Mouse (Mus musculus) forebrain, embryonic 13.5 days (tissue): Measurements from ENCODE around the gene Lrba. TPM values are rescaled to one million over a fixed set of nuclear protein-coding genes. Genes with fewer than 3 reads are reported as not detected.

Source experiments
- ATAC-seq: fragments of 200-750 bp; cut with Nextera tagmentation; 2 replicates; pipeline ENCODE4 v1.8.0; 2017
- H3K27ac ChIP-seq: fragments of 300-500 bp; sonication (generic); 2 replicates; pipeline ENCODE4 v1.5.1; 2015; ENCODE audit warnings: inconsistent platforms, mild to moderate bottlenecking, moderate library complexity
- H3K27me3 ChIP-seq: fragments of 300-500 bp; sonication (generic); 2 replicates; pipeline ENCODE4 v1.6.1; 2015; ENCODE audit warnings: mild to moderate bottlenecking, inconsistent platforms
- H3K36me3 ChIP-seq: fragments of 300-500 bp; sonication (generic); 2 replicates; pipeline ENCODE4 v1.6.1; 2015; ENCODE audit warnings: mild to moderate bottlenecking, inconsistent platforms; ENCODE audit not compliant: poor library complexity, severe bottlenecking
- H3K4me1 ChIP-seq: fragments of 300-500 bp; sonication (generic); 2 replicates; pipeline ENCODE4 v1.6.1; 2015; ENCODE audit warnings: inconsistent platforms
- H3K4me2 ChIP-seq: fragments of 300-500 bp; sonication (generic); 2 replicates; pipeline ENCODE4 v1.6.1; 2015; ENCODE audit warnings: inconsistent platforms, mild to moderate bottlenecking, moderate library complexity
- H3K4me3 ChIP-seq: fragments of 300-500 bp; sonication (generic); 2 replicates; pipeline ENCODE4 v1.5.1; 2015; ENCODE audit warnings: mild to moderate bottlenecking, inconsistent platforms
- H3K9ac ChIP-seq: fragments of 300-500 bp; sonication (generic); 2 replicates; pipeline ENCODE4 v1.6.1; 2015; ENCODE audit warnings: mild to moderate bottlenecking, inconsistent platforms
- H3K9me3 ChIP-seq: fragments of 300-500 bp; sonication (generic); replicated peaks from 2 replicates; pipeline ENCODE4 v1.6.1; 2016; ENCODE audit warnings: inconsistent platforms
- WGBS: fragments of 180-500 bp; shearing (Covaris S2); methylation state at CpG from one replicate; pipeline ENCODE4 v1.1.7; 2015; 5-methylcytosine and 5-hydroxymethylcytosine counted together
- polyA plus RNA-seq: library from polyadenylated mRNA; unstranded; fragments of >200 nt; fragmentation: Nextera tagmentation; extraction: Ambion mirVana; gene quantifications from 2 replicates; pipeline ENCODE4 v1.2.1, GENCODE M21; 2015

Gene Lrba
- polyA plus RNA-seq, 1 experiment from 2014 or later = 2.1 TPM

- H3K4me1 ChIP-seq = peaks cover 13% of the 10 kb centered on the region
- no peaks in the 10 kb centered on the region for H3K9me3 ChIP-seq
- WGBS = 57% methylated on average over 14 of the region's 14 CpGs
- H3K4me2 ChIP-seq = no peak overlapping the region; the same call in 1 of the 2 replicates
- ATAC-seq = peak; percentile 22
- H3K9ac ChIP-seq = no peak overlapping the region
- no peaks in the 10 kb centered on the region for H3K27me3 ChIP-seq
- no peaks in the 10 kb centered on the region; the same call in 1 of the 2 replicates for H3K36me3 ChIP-seq
- H3K27ac ChIP-seq = 0 out of 2 replicates have a peak overlapping the region, but pooled peaks have one; percentile 6
- no peak overlapping the region for H3K4me3 ChIP-seq
Observed at GRCm38 (mm10) chr3:86774566-86775443, 550.3 kb downstream of the Lrba start.

- Histone ChIP-seq H3K4me2 (no peak overlapping the region), H3K9ac (no peak overlapping the region), H3K27ac (no peak overlapping the region), H3K4me1 (peaks cover 13% of the 10 kb centered on the region), H3K27me3 (no peaks in the 10 kb centered on the region), H3K4me3 (no peak overlapping the region), H3K9me3 (no peaks in the 10 kb centered on the region), H3K36me3 (no peaks in the 10 kb centered on the region; the same call in 1 of the 2 replicates)
- 75% methylated on average over 6 of the region's 6 CpGs for WGBS
- peak; percentile 28; the same call in 1 of the 2 replicates for ATAC-seq
Observed at GRCm38 (mm10) chr3:86775444-86775828, 551.0 kb downstream of the Lrba start.

GRCm38 (mm10) chr3:86779704-86780103, 555.2 kb downstream of the Lrba start:
- no peak; the same call in 1 of the 2 replicates for ATAC-seq
- H3K9ac ChIP-seq = no peak overlapping the region
- no peak overlapping the region for H3K27ac ChIP-seq
- no peak overlapping the region for H3K4me2 ChIP-seq
- no peak overlapping the region for H3K4me3 ChIP-seq
- H3K4me1 ChIP-seq = peaks cover 16% of the 10 kb centered on the region
- H3K36me3 ChIP-seq = peaks cover 11% of the 10 kb centered on the region
- no peaks in the 10 kb centered on the region for H3K9me3 ChIP-seq
- H3K27me3 ChIP-seq = no peaks in the 10 kb centered on the region
- WGBS = 64% methylated on average over 4 of the region's 4 CpGs

GRCm38 (mm10) chr3:86784051-86784450, 559.6 kb downstream of the Lrba start:
- H3K27me3 ChIP-seq = no peaks in the 10 kb centered on the region
- no peak overlapping the region for H3K4me3 ChIP-seq
- peak; percentile 33; the same call in 1 of the 2 replicates for ATAC-seq
- H3K9ac ChIP-seq = no peak overlapping the region
- WGBS = 88% methylated on average over 3 of the region's 3 CpGs
- H3K27ac ChIP-seq = no peak overlapping the region
- H3K36me3 ChIP-seq = peaks cover 50% of the 10 kb centered on the region
- peaks cover 36% of the 10 kb centered on the region for H3K4me1 ChIP-seq
- no peak overlapping the region for H3K4me2 ChIP-seq
- no peaks in the 10 kb centered on the region for H3K9me3 ChIP-seq

GRCm38 (mm10) chr3:86784930-86785329, 560.5 kb downstream of the Lrba start:
- no peaks in the 10 kb centered on the region for H3K27me3 ChIP-seq
- H3K27ac ChIP-seq = no peak overlapping the region
- no peak overlapping the region for H3K4me3 ChIP-seq
- peaks cover 39% of the 10 kb centered on the region for H3K4me1 ChIP-seq
- H3K9me3 ChIP-seq = no peaks in the 10 kb centered on the region
- whole genome bisulfite sequencing = 82% methylated on average over 11 of the region's 11 CpGs
- peaks cover 58% of the 10 kb centered on the region for H3K36me3 ChIP-seq
- H3K4me2 ChIP-seq = no peak overlapping the region
- H3K9ac ChIP-seq = no peak overlapping the region
- no peak for ATAC-seq

- H3K27me3 ChIP-seq = no peaks in the 10 kb centered on the region
- ATAC-seq = no peak
- H3K9ac ChIP-seq = no peak overlapping the region
- H3K4me1 ChIP-seq = peaks cover 47% of the 10 kb centered on the region
- H3K4me3 ChIP-seq = no peak overlapping the region
- H3K4me2 ChIP-seq = no peak overlapping the region
- H3K9me3 ChIP-seq = no peaks in the 10 kb centered on the region
- whole genome bisulfite sequencing = 93% methylated on average over 12 of the region's 12 CpGs
- peak overlapping the region; percentile 3; the same call in 1 of the 2 replicates for H3K27ac ChIP-seq
- H3K36me3 ChIP-seq = peaks cover 70% of the 10 kb centered on the region
Observed at GRCm38 (mm10) chr3:86786280-86786679, 561.8 kb downstream of the Lrba start.

- H3K9ac ChIP-seq = peak overlapping the region; percentile 8; the same call in 1 of the 2 replicates
- ATAC-seq = peak; percentile 75
- no peak overlapping the region for H3K4me2 ChIP-seq
- H3K27me3 ChIP-seq = no peaks in the 10 kb centered on the region
- 65% methylated on average over 11 of the region's 11 CpGs for WGBS
- peak overlapping the region; percentile 57 for H3K27ac ChIP-seq
- H3K9me3 ChIP-seq = no peaks in the 10 kb centered on the region
- peaks cover 47% of the 10 kb centered on the region for H3K4me1 ChIP-seq
- peaks cover 74% of the 10 kb centered on the region for H3K36me3 ChIP-seq
- no peak overlapping the region for H3K4me3 ChIP-seq
Observed at GRCm38 (mm10) chr3:86786845-86787351, 562.4 kb downstream of the Lrba start.

GRCm38 (mm10) chr3:86787423-86788123, 563.1 kb downstream of the Lrba start:
- Histone ChIP-seq H3K9ac (peak overlapping the region; percentile 8; the same call in 1 of the 2 replicates), H3K4me1 (peaks cover 47% of the 10 kb centered on the region), H3K4me2 (no peak overlapping the region), H3K36me3 (peaks cover 81% of the 10 kb centered on the region), H3K9me3 (no peaks in the 10 kb centered on the region), H3K4me3 (no peak overlapping the region), H3K27ac (peak overlapping the region; percentile 57), H3K27me3 (no peaks in the 10 kb centered on the region)
- ATAC-seq = peak; percentile 22
- 87% methylated on average over 10 of the region's 10 CpGs for WGBS

- no peak for ATAC-seq
- peaks cover 43% of the 10 kb centered on the region for H3K4me1 ChIP-seq
- H3K27ac ChIP-seq = peak overlapping the region; percentile 51; the same call in 1 of the 2 replicates
- H3K4me2 ChIP-seq = no peak overlapping the region
- peaks cover 91% of the 10 kb centered on the region for H3K36me3 ChIP-seq
- H3K27me3 ChIP-seq = no peaks in the 10 kb centered on the region
- peak overlapping the region; percentile 48 for H3K9ac ChIP-seq
- no peaks in the 10 kb centered on the region for H3K9me3 ChIP-seq
- H3K4me3 ChIP-seq = no peak overlapping the region
- WGBS = 44% methylated on average over 6 of the region's 6 CpGs
Observed at GRCm38 (mm10) chr3:86788711-86789110, 564.2 kb downstream of the Lrba start.

GRCm38 (mm10) chr3:86789752-86790151, 565.3 kb downstream of the Lrba start:
- H3K4me2 ChIP-seq = no peak overlapping the region
- H3K4me3 ChIP-seq = no peak overlapping the region
- no peak overlapping the region for H3K9ac ChIP-seq
- H3K27me3 ChIP-seq = no peaks in the 10 kb centered on the region
- H3K9me3 ChIP-seq = no peaks in the 10 kb centered on the region
- H3K36me3 ChIP-seq = peaks cover 86% of the 10 kb centered on the region
- H3K27ac ChIP-seq = 0 out of 2 replicates have a peak overlapping the region, but pooled peaks have one; percentile 10
- ATAC-seq = no peak
- peaks cover 45% of the 10 kb centered on the region for H3K4me1 ChIP-seq
- WGBS = 89% methylated on average over 5 of the region's 5 CpGs

GRCm38 (mm10) chr3:86793264-86793663, 568.8 kb downstream of the Lrba start:
- no peak for ATAC-seq
- 89% methylated on average over 4 of the region's 4 CpGs for WGBS
- H3K9ac ChIP-seq = no peak overlapping the region
- H3K4me3 ChIP-seq = no peak overlapping the region
- no peaks in the 10 kb centered on the region for H3K9me3 ChIP-seq
- no peak overlapping the region for H3K27ac ChIP-seq
- H3K36me3 ChIP-seq = peaks cover 81% of the 10 kb centered on the region
- no peaks in the 10 kb centered on the region for H3K27me3 ChIP-seq
- peaks cover 20% of the 10 kb centered on the region for H3K4me1 ChIP-seq
- no peak overlapping the region for H3K4me2 ChIP-seq

GRCm38 (mm10) chr3:86793720-86794191, 569.3 kb downstream of the Lrba start:
- Histone ChIP-seq H3K27ac (no peak overlapping the region), H3K9ac (no peak overlapping the region), H3K4me2 (no peak overlapping the region), H3K36me3 (peaks cover 81% of the 10 kb centered on the region), H3K27me3 (no peaks in the 10 kb centered on the region), H3K4me3 (no peak overlapping the region), H3K9me3 (no peaks in the 10 kb centered on the region), H3K4me1 (peaks cover 19% of the 10 kb centered on the region)
- ATAC-seq = no peak
- 42% methylated on average over 1 of the region's 1 CpGs for WGBS
